Mouse (Mus musculus) lung, adult 18-20 months (tissue): ENCODE results near the gene Pdzd7.

ENCODE experiments used
- DNase-seq, 2 experiments: peaks; one replicate each; pipeline ENCODE4 v3.0.0; 2022; ENCODE audit warnings: mixed read lengths in 2 of 2

The Pdzd7 gene

DNA sequence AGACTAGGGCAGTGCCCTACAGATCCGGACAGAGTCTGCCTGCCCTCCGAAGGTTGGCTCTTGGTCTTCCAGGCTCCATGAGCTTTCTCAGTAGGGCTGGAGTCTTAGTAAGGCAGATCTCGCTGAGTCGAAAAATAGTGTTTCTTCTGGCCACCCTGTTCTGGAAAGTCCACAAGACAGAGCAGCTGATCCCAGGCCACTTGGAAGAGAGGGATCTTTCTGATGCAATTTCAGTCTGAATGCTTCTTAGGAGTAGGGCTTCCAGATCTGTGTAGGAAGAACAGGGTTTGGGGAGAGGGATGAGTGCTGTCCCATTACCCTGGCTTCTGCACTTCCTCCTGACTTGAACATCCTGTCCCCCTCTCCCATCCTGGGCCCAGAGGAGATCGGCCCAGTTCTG, at the start of gene Pdzd7:
Gene Pdzd7, minus strand, starts transcription at position 67 of the 400 bp plus-strand sequence.
- no peak for DNase-seq

- DNase-seq = peak in 1 of 2 experiments; percentile 28
These were observed 36.5 kb upstream of the Pdzd7 start for GRCm38 (mm10) chr19:45081841-45082550.

GRCm38 (mm10) chr19:45081279-45081678, 35.8 kb upstream of the Pdzd7 start:
- DNase-seq = peak; percentile 56 to 65

DNA sequence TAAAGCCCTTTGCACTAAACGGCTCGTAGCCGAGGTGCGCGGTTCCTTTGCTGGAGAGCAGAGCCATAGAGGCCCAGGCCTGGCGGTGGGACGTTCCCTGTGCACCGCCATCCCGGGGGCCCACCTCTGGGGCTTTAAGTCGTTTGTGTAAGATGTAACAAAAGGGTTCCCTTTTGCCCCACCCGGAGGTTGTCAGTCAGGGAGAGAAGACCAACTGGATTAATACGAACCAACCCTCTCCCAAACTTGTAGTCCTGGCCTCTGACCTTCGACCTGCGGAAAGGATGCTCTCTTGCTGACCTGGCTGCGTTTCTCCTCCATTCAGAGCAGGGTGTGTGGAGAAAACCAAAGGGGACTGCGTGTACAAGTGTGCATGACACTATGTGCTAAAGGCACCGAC, 35.2 kb upstream of the Pdzd7 start:
- DNase-seq = no peak

DNA sequence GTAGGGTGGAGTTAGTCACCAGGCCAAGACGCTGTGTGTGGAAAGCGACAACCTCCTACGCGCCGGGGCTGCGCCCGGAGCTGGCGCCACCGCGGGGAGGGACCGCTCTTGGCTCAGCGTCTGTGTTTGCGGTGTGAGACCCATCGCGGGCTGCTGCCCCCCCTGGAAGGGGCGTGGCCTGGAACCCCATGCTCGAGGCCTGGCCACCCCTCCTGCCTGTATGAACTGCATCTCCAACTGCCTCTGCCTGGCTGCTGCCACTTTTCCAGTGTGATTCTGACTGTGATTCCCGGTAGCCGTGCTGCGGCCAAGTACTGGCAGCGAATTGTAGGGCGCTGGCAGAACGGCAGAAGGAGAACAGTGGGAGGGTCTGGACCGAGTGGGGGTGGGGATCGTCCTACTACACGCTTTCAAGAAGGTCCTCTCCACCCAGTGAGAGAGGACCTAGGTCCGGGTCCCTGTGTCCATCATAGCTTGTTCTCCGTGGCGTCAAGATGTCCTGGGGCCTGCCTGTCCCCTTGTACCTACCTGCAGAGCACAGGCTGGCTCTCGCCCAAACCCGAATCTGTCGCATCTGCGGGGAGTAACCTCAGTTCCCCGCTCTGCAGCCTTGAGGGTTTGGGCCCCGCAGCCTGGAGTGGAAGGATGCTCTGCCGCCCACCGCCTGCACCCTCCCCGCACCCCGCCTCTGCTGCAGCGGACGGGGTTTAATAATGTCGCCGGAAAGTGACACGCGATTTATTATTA, 34.4 kb upstream of the Pdzd7 start:
- DNase-seq = peak; percentile 88 to 91

GRCm38 (mm10) chr19:45078971-45079764, 33.7 kb upstream of the Pdzd7 start:
- DNase-seq = peak; percentile 34 to 60

DNA sequence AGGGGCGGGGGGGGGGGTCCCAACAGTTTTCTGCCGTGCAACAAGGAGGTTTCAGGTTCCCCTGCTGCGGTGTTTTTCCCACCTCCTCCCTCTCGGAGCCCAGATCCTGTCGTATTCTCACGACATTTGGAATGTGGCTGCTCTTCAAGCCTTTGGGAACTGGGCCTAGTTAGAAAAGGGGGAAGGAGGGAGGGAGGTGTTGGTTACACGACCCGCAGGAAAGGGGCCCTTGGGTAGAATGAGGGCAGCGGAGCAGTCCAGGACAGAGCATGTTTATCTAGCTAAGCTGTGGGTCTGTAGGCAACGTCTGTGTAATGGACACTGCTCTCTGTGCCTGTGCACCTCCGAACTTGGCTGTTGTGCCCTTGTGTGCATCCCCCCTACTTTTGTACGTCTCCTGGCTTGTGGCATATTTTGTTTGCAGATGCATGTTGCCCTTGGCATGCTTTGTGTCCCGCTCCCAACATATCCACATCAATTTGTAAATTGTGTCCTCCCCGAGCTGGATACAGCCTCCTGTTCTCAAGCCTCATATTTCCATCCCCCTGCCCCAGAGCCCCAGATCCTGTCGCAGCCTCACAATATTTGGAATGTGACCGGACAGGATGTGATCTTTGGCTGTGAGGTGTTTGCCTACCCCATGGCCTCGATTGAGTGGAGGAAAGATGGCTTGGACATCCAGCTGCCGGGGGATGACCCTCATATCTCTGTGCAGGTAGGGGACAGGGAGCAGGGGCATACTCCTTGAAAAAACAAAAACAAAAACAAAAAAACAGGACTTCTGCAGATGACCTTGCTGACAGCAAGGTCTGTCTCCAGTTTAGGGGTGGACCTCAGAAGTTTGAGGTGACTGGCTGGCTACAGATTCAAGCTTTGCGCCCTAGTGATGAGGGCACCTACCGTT, 32.5 kb upstream of the Pdzd7 start:
- DNase-seq = no peak

- peak; percentile 66 to 69 for DNase-seq
These were observed 31.3 kb upstream of the Pdzd7 start for GRCm38 (mm10) chr19:45076586-45077510.

- DNase-seq = no peak
These were observed 30.6 kb upstream of the Pdzd7 start for GRCm38 (mm10) chr19:45076036-45076575.

GRCm38 (mm10) chr19:45075323-45076035, 30.0 kb upstream of the Pdzd7 start:
- DNase-seq = peak in 1 of 2 experiments; percentile 23

GRCm38 (mm10) chr19:45074580-45075322, 29.2 kb upstream of the Pdzd7 start, which contains the start of gene Kazald1:
TSS of gene Kazald1 (plus strand) at chr19:45075241.
- DNase-seq = peak; percentile 94

- DNase-seq = peak; percentile 80 to 84
These were observed 28.5 kb upstream of the Pdzd7 start for GRCm38 (mm10) chr19:45073871-45074542.

- no peak for DNase-seq
These were observed 22.4 kb upstream of the Pdzd7 start for GRCm38 (mm10) chr19:45067758-45068510.

DNA sequence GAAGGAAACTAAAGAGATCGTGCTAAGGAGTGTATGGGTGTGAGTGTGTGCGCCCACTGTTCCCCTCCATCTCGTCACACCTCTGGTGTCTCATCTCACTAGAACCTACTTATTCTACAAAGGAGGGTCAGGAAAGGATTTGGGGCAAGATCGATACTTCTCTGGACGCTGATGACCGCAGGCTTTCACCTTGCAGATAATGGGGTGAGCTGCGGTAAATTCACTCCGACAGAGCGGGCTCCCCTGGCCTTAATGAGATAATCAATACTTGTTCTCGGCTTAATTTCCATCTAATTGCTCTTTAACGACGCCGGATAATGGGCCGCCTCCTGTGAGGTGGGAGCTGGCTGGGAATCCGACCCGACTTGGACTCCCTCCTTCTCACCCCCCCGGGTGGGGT, 21.7 kb upstream of the Pdzd7 start:
- no peak for DNase-seq

GRCm38 (mm10) chr19:45065226-45065625, 19.7 kb upstream of the Pdzd7 start:
- no peak for DNase-seq

- peak; percentile 58 to 66 for DNase-seq
These were observed 18.2 kb upstream of the Pdzd7 start for GRCm38 (mm10) chr19:45063565-45064292.

DNA sequence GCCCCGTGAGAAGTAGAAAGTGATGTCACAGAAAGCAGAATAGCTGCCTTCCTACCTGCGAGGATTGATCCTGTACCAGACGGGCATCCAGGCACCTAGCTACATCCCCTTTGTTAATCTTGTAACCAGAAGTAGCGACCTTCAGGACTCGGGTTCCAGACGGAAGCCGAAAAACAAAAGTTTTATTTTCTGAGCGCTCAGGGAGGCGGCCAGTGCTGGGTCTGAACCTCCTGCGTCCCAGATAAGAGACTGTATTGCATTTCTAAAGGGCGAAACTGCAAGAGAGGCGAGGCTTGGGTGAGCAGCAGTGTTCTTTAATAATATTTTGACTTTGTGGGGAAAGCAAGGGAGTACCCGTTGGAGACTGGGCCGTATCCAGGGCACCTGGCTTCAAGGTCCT, 13.3 kb upstream of the Pdzd7 start:
- no peak for DNase-seq
